Mouse (Mus musculus) kidney, embryonic 14.5 days (tissue): ENCODE measurements around the gene Mgat4e. TPM values are rescaled to one million over a fixed set of nuclear protein-coding genes. Genes with fewer than 3 reads are reported as not detected.

Source experiments
- ATAC-seq: fragments of 200-750 bp; cut with Nextera tagmentation; 2 replicates; pipeline ENCODE4 v1.8.0; 2017; ENCODE audit warnings: moderate number of reproducible peaks, mild to moderate bottlenecking, moderate TSS enrichment, moderate library complexity; ENCODE audit not compliant: low FRiP score, low TSS enrichment
- H3K27ac ChIP-seq: fragments of 300-500 bp; sonication (generic); 2 replicates; pipeline ENCODE4 v1.5.1; 2014; ENCODE audit warnings: low read depth, mild to moderate bottlenecking, low read length, moderate library complexity, mixed read lengths
- H3K27me3 ChIP-seq: fragments of 300-500 bp; sonication (generic); 2 replicates; pipeline ENCODE4 v1.6.1; 2014; ENCODE audit warnings: mild to moderate bottlenecking, low read length; ENCODE audit not compliant: control insufficient read depth, insufficient read depth
- H3K36me3 ChIP-seq: fragments of 300-500 bp; sonication (generic); 2 replicates; pipeline ENCODE4 v1.6.1; 2014; ENCODE audit warnings: low read length, mixed read lengths; ENCODE audit not compliant: control insufficient read depth, insufficient read depth
- H3K4me1 ChIP-seq: fragments of 300-500 bp; sonication (generic); 2 replicates; pipeline ENCODE4 v1.6.1; 2014; ENCODE audit warnings: low read length, mixed read lengths; ENCODE audit not compliant: control insufficient read depth, insufficient read depth
- H3K4me2 ChIP-seq: fragments of 300-500 bp; sonication (generic); replicated peaks from 2 replicates; pipeline ENCODE4 v1.6.1; 2014; ENCODE audit warnings: low read depth, mild to moderate bottlenecking, low read length
- H3K4me3 ChIP-seq: fragments of 300-500 bp; sonication (generic); 2 replicates; pipeline ENCODE4 v1.5.1; 2014; ENCODE audit warnings: mild to moderate bottlenecking, low read length
- H3K9ac ChIP-seq: fragments of 300-500 bp; sonication (generic); 2 replicates; pipeline ENCODE4 v1.6.1; 2014; ENCODE audit warnings: low read depth, mild to moderate bottlenecking, low read length, moderate library complexity
- H3K9me3 ChIP-seq: fragments of 300-500 bp; sonication (generic); 2 replicates; pipeline ENCODE4 v1.6.1; 2016; ENCODE audit warnings: low read length; ENCODE audit not compliant: control insufficient read depth
- WGBS: fragments of 180-500 bp; shearing (Covaris S2); extraction: QIAGEN DNeasy Blood & Tissue Kit; methylation state at CpG from one replicate; pipeline ENCODE4 v1.1.7; 2014; 5-methylcytosine and 5-hydroxymethylcytosine counted together
- polyA plus RNA-seq: library from polyadenylated mRNA; unstranded; fragments of >200 nt; fragmentation: Nextera tagmentation; extraction: Ambion mirVana; gene quantifications from 2 replicates; pipeline ENCODE4 v1.2.1, GENCODE M21; 2014

Gene Mgat4e
- polyA plus RNA-seq, 1 experiment from 2014 or later: not detected

DNA sequence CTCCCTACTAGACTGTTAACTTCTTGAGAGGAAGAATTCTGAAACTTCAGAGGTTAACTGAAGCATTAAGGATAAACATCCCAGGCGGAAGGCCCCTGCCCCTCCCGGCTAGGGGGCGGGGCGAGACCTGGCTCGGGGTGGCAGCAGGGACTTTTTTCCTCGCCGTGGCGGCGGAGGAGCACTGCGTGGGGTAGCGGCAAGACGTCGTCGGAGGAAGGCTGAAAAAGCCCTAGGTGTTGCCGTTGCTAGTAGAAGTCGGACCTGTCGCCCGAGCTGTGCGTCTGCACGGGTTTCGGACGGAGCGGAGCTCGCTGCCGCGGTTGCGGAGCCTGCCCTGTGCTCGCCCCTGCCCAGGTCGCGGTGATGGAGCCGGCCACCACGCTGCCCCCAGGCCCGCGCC is 10.5 kb upstream of the Mgat4e start, which contains the start of gene Kdm5b:
Gene Kdm5b, plus strand, starts transcription at position 196 of the 400 bp plus-strand sequence.
- no peaks in the 10 kb centered on the region for H3K9me3 ChIP-seq
- peak within 1 kb of the TSS; percentile 100 for H3K4me3 ChIP-seq
- ATAC-seq: peak; percentile 37
- peaks cover 10% of the 10 kb centered on the region for H3K4me1 ChIP-seq
- H3K9ac ChIP-seq: peak within 1 kb of the TSS; percentile 99
- H3K36me3 ChIP-seq: no peaks in the 10 kb centered on the region
- 1% methylated on average over 29 of the region's 34 CpGs for WGBS
- H3K27ac ChIP-seq: peak within 1 kb of the TSS; percentile 93
- H3K4me2 ChIP-seq: peak within 1 kb of the TSS; percentile 72
- H3K27me3 ChIP-seq: no peaks in the 10 kb centered on the region

- Histone ChIP-seq H3K4me3 (peak overlapping the region; percentile 100; the same call in 1 of the 2 replicates), H3K4me1 (peaks cover 13% of the 10 kb centered on the region), H3K27me3 (no peaks in the 10 kb centered on the region), H3K9me3 (no peaks in the 10 kb centered on the region), H3K9ac (no peak overlapping the region), H3K4me2 (no peak overlapping the region), H3K27ac (no peak overlapping the region), H3K36me3 (no peaks in the 10 kb centered on the region)
- WGBS: 75% methylated on average over 3 of the region's 3 CpGs
- no peak for ATAC-seq
These were observed 9.7 kb upstream of the Mgat4e start for GRCm38 (mm10) chr1:134559226-134559625.

DNA sequence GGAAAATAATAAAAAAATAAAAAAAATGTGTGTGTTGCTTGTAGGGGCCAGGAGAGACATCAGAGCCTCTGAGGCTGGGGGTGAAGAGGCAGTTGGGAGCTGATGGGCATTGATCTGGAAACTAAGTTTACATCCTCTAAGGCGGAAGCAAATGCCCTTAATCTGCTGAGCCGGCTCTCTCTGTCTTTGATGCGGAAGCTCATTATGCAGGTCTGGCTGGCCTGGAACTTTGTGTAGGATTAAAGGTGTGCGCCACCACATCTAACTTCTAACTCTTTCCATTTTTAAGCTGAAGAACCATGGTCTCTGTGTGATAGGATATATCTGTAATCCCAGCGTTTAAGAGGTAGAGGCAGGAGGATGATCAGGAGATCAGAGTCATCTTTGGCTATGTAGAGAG is 9.0 kb upstream of the Mgat4e start:
- H3K36me3 ChIP-seq: no peaks in the 10 kb centered on the region
- ATAC-seq: no peak
- 56% methylated on average over 5 of the region's 5 CpGs for WGBS
- H3K9ac ChIP-seq: no peak overlapping the region
- H3K27me3 ChIP-seq: no peaks in the 10 kb centered on the region
- no peaks in the 10 kb centered on the region for H3K9me3 ChIP-seq
- H3K27ac ChIP-seq: no peak overlapping the region
- H3K4me1 ChIP-seq: peaks cover 13% of the 10 kb centered on the region
- no peak overlapping the region for H3K4me3 ChIP-seq
- H3K4me2 ChIP-seq: no peak overlapping the region

GRCm38 (mm10) chr1:134556671-134557218 is 7.3 kb upstream of the Mgat4e start:
- Histone ChIP-seq H3K36me3 (no peaks in the 10 kb centered on the region), H3K4me3 (peak overlapping the region; percentile 66), H3K27ac (peak overlapping the region; percentile 91), H3K9me3 (no peaks in the 10 kb centered on the region), H3K27me3 (no peaks in the 10 kb centered on the region), H3K9ac (peak overlapping the region; percentile 82), H3K4me1 (peaks cover 13% of the 10 kb centered on the region), H3K4me2 (peak overlapping the region; percentile 95)
- under 1% methylated on average over 31 of the region's 35 CpGs for WGBS
- ATAC-seq: peak; percentile 96

DNA sequence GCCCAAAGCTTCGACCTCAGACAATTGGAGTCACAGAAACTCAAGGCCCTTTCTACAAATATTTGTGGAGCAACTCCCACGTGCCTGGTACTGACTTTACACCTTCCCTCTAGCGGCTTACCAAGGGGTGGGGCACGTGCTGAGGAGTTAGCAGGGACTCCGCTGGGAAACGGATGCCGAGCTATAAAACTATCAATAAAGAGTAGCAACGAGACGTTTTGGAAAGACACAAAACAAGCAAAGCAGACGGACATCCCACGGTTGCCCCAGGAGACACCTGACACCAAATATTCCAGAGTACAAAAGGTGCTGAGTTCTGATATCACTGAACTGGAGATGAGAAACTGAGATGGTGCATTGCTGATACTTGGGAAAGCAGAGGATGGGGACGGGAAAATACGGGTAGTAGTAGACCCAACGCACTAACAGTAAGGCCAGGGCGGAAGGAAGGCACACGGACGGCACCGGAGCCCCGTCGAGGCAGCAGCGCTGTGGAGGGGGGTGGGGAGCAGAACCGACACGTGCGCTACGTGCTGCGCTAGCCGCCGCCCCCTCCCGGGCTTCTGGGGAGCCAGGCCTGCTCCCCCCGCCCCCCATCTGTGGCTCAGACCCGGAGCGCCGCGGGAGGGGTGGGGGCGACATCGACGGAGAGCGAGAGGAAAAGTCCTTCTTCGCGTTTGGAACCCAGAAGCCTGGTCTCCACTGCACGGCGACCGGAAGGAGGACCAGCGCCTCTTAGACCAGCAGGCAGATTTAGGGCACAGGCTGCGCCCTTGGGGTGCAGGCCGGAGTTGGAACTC is 6.6 kb upstream of the Mgat4e start:
- peak overlapping the region; percentile 91 for H3K27ac ChIP-seq
- H3K9me3 ChIP-seq: no peaks in the 10 kb centered on the region
- H3K27me3 ChIP-seq: no peaks in the 10 kb centered on the region
- H3K36me3 ChIP-seq: no peaks in the 10 kb centered on the region
- H3K9ac ChIP-seq: peak overlapping the region; percentile 82
- ATAC-seq: peak; percentile 20
- peaks cover 13% of the 10 kb centered on the region for H3K4me1 ChIP-seq
- peak overlapping the region; percentile 66 for H3K4me3 ChIP-seq
- peak overlapping the region; percentile 95 for H3K4me2 ChIP-seq
- WGBS: under 1% methylated on average over 46 of the region's 46 CpGs

- Histone ChIP-seq H3K9ac (no peak overlapping the region), H3K27ac (peak overlapping the region; percentile 91; the same call in 1 of the 2 replicates), H3K36me3 (no peaks in the 10 kb centered on the region), H3K27me3 (no peaks in the 10 kb centered on the region), H3K4me2 (peak overlapping the region; percentile 95), H3K9me3 (no peaks in the 10 kb centered on the region), H3K4me1 (peaks cover 13% of the 10 kb centered on the region), H3K4me3 (peak overlapping the region; percentile 66)
- ATAC-seq: 0 out of 2 replicates have a peak, but pooled peaks have one; percentile 5
- WGBS: 12% methylated on average over 13 of the region's 13 CpGs
These were observed 5.9 kb upstream of the Mgat4e start for GRCm38 (mm10) chr1:134555240-134555870.

- peaks cover 13% of the 10 kb centered on the region for H3K4me1 ChIP-seq
- ATAC-seq: no peak
These were observed 2.9 kb upstream of the Mgat4e start for GRCm38 (mm10) chr1:134552396-134552795.

GRCm38 (mm10) chr1:134551869-134552268 is 2.4 kb upstream of the Mgat4e start:
- ATAC-seq: no peak
- Histone ChIP-seq H3K4me1 (peaks cover 13% of the 10 kb centered on the region), H3K9ac (no peak overlapping the region), H3K4me3 (no peak overlapping the region), H3K36me3 (no peaks in the 10 kb centered on the region), H3K27me3 (no peaks in the 10 kb centered on the region), H3K27ac (no peak overlapping the region), H3K4me2 (no peak overlapping the region), H3K9me3 (no peaks in the 10 kb centered on the region)
- WGBS: 88% methylated on average over 3 of the region's 3 CpGs

More at GRCm38 (mm10) chr1:134552396-134552795, 2.9 kb upstream of the Mgat4e start:
- H3K9me3 ChIP-seq: no peaks in the 10 kb centered on the region
- H3K27ac ChIP-seq: no peak overlapping the region
- no peak overlapping the region for H3K4me3 ChIP-seq
- no peak overlapping the region for H3K9ac ChIP-seq
- no peaks in the 10 kb centered on the region for H3K36me3 ChIP-seq
- WGBS: 72% methylated on average over 3 of the region's 3 CpGs
- H3K4me2 ChIP-seq: no peak overlapping the region
- no peaks in the 10 kb centered on the region for H3K27me3 ChIP-seq
